Mouse (Mus musculus) left cerebral cortex, postnatal 25 days (tissue): ENCODE data around the gene Kiss1. TPM values are rescaled to one million over a fixed set of nuclear protein-coding genes. Genes with fewer than 3 reads are reported as not detected.

ENCODE experiments used
- total RNA-seq, 2 experiments: library from RNA; stranded (reverse); gene quantifications; 2 replicates each; pipeline ENCODE4 v1.2.3; 2021

Kiss1 gene
- total RNA-seq, 2 experiments from 2014 or later: 1.8 TPM; not detected in 1

Other genes with a start within 250 kb of the Kiss1 start
- gene Ppp1r15b, start 190.7 kb upstream of the Kiss1 start, total RNA-seq: 10 to 100 TPM; 43.4 to 45.7 TPM
- 10 to 100 TPM; 72.2 to 84.2 TPM for gene Plekha6, start 157.7 kb upstream of the Kiss1 start, total RNA-seq
- 1 to 10 TPM; 1.0 to 1.3 TPM for gene Golt1a, start 12.1 kb upstream of the Kiss1 start, total RNA-seq
- gene Ren1, start 28.6 kb downstream of the Kiss1 start, total RNA-seq: not detected
- 1 to 10 TPM; 8.0 to 8.1 TPM for gene Etnk2, start 41.7 kb downstream of the Kiss1 start, total RNA-seq
- 10 to 100 TPM in 1 of 2 experiments, 1 to 10 TPM in 1; 7.6 to 11.0 TPM for gene Sox13, start 102.5 kb downstream of the Kiss1 start, total RNA-seq